Mouse (Mus musculus) stomach, postnatal 0 days (tissue): ENCODE measurements around the gene Amhr2.

Experiments used
- CTCF ChIP-seq: IDR thresholded peaks from 2 replicates; pipeline ENCODE4 v1.5.1; 2016; ENCODE audit warnings: antibody characterized with exemption, low read depth, mild to moderate bottlenecking, moderate library complexity
- EP300 ChIP-seq: optimal IDR thresholded peaks from 2 replicates; pipeline ENCODE3; 2016; ENCODE audit warnings: antibody characterized with exemption

- TF ChIP-seq CTCF (no peak), EP300 (no peak)
These were observed 42.5 kb downstream of the Amhr2 start for GRCm38 (mm10) chr15:102487664-102488063.
